Mouse (Mus musculus): ENCODE measurements around the gene Ncoa3.

Ncoa3 gene

DNA sequence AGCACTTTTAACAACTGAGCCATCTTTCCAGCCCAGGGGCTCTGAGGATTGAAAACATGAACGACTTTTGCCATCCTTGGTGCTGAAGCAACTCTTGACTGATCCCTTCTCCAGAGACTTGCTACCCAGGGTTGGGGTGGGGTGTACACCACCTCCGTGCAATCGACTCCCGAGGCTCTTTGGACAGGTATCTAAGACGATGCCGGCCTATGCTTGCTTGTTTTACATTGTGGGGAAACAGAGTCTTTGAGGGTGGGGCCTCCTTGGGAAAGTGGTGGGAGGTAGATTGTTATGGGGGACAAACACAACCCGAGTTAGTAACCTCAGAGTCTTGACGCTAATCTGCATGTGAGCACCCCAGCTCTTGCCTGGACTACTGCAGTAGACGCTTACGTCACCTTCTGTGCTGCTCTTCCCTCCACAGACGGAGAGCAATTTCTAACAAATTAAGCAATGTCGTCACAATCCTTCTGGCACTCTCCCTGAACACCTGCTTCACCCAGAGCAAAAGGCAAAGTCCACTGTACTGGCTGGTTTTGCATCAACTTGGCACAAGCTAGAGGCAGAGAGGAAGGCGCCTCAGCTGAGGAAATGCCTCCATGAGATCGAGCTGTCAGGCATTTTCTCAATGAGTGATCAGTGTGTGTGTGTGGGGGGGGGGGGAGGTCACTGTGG is 129.4 kb downstream of the Ncoa3 start:
- ATAC-seq (ENCODE audit: insufficient number of reproducible peaks, low FRiP score, low TSS enrichment), result no peak

DNA sequence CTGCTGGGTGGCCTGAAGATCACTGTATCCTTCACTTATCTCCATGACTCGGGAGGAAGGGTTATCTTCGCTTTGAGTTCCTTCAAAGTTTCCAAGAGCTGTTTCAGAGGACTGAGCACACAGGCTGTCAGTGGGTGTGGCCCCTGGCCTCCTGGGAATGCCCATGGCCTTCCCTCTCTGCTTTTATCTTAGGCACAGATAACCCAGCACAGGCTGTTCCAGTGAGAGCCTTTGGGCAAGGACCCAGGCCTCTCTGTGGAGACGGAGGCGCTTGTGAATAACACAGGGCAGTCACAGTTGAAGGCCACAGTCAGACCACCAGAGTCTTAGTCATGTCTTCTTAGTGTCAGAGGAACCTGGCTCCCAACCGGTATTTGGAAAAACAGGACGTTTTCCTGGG is 130.3 kb downstream of the Ncoa3 start:
- ATAC-seq (ENCODE audit: insufficient number of reproducible peaks, low FRiP score, low TSS enrichment), result no peak
